Mouse (Mus musculus) embryo, embryonic 11 days (tissue): ENCODE measurements around the gene Gabrq.

Experiments used
- DNase-seq: peaks from one replicate; pipeline ENCODE4 v3.0.0-alpha.2; 2015

Gabrq gene

DNA sequence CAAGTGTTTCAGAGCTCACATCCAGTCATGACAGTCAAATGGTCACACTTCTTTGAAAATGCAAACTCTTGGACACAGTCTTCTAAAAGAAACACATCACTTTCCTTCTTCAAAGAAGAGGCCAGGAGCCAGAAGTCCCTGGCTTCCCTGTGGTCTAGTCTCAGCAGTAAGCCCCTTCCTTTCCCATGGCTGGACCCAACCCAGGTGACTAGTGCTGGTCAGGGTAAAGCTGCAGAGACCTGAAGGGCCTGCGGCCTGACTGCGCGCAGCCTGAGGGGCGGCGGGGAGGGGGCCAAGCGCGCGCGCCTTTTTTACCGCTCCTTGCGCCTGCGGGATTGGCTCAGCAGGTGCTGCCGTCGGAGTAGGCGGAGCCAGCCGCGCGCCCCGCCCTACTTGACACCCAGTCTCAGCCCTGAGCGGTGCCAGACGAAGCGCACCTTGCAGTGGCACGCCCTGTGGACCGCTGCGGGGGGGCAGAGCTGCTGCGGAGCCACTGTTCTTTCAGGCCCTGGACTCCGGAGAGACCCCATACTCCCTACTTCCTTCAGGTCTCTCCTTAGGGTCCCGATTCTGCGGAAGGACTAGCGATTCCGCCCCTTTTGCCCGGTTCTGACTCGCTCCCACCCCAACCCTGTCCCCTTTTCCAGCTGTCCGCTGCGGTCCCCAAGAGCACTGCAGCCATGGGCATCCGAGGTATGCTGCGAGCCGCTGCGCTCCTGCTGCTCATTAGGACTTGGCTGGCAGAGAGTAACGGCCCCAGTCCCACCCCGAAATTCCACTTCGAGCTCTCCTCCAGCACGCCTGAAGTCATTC is at the start of gene Gabrq:
TSS of gene Gabrq (plus strand) at position 403 of the 813 bp plus-strand sequence.
- peak; percentile 44 for DNase-seq

- DNase-seq: peak; percentile 59
Observed at GRCm38 (mm10) chrX:72788773-72789557, 36.0 kb upstream of the Gabrq start.

DNA sequence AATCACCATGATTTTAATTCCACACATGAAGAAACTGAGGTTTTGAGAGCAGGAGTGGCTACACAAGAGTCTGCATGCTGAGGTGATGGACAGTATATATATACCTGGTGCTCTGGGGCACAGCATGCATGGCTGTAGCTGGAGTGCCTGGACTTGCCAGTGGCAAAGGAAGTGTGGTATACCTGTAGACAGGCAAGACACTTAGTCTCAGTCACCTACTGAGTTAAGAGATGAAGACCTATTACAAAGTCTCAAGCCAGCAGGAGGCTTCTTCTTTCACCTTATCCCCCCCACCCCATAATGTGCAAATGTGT is 35.5 kb upstream of the Gabrq start:
- no peak for DNase-seq

- DNase-seq: peak; percentile 75
Observed at GRCm38 (mm10) chrX:72819594-72819993, 5.4 kb upstream of the Gabrq start.

GRCm38 (mm10) chrX:72823310-72823709 is 1.7 kb upstream of the Gabrq start:
- DNase-seq: no peak

GRCm38 (mm10) chrX:72825589-72825905 is 569 bp downstream of the Gabrq start:
- DNase-seq: no peak
